Mouse (Mus musculus) NIH3T3 (cell line): ENCODE data around the gene Lemd1.

Experiments used
- DNase-seq: peaks from one replicate; pipeline ENCODE4 v3.0.0-alpha.2; 2012; ENCODE audit warnings: low read depth

Lemd1 gene

GRCm38 (mm10) chr1:132246137-132246536 is 54.9 kb downstream of the Lemd1 start:
- no peak for DNase-seq

- no peak for DNase-seq
These were observed 55.4 kb downstream of the Lemd1 start for GRCm38 (mm10) chr1:132246641-132247040.

- no peak for DNase-seq
These were observed 63.2 kb downstream of the Lemd1 start for GRCm38 (mm10) chr1:132254467-132254866.

DNA sequence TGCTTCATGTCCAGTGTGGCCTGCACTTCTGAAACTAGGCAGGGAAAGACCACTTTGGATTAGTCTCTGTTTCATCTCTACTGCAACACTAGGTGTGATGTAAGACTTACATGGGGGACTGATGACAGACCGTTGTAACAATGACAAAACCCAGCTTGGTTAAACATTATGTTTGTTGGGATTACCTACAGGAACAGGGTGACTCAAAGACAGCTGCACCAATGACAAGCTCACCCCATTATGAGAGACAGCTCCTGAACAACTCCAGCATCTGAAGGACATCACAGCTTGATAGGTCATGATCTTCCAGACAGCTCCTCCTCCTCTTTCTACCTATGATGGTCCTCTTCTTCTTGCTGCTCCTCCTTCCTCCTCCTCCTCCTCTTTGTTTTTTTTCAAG is 69.1 kb downstream of the Lemd1 start:
- DNase-seq, result no peak

GRCm38 (mm10) chr1:132261058-132261457 is 69.8 kb downstream of the Lemd1 start:
- peak; percentile 37 for DNase-seq

DNA sequence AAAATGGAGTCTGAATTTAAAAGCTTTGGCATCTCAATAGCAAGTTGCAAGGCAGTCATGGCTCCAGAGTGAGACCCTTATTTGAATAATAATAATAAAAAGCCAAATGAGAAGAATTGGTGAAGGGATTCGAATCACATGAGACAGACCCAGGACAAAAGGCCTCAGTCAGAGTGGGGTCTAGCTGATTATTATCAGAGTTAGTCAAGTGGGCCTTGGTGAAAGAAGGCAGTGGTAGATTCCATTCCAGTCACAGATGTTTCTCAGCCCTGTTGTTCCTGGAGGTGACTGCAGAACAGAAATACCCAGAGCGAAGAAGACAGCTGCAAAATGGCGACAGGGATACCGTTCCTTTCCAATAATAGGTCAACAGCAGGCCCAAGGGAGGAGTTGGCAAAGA is 72.4 kb downstream of the Lemd1 start:
- DNase-seq, result no peak

DNA sequence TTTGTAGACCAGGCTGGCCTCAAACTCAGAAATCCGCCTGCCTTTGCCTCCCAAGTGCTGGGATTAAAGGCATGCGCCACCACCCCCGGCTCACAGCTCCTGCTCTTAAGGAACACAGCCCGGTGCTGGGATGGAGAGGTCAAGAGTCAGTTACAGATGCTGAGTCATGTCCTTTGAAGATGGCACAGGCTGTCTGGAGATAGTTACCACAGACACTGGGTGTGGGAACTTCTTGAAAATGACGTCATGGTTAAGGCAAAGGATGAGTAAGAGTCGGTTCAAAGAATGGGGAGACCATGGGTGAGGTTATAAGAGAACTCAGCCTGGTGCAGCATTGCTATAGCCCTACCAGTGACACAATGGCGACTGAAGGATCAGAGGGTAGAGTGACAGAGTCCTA is 73.3 kb downstream of the Lemd1 start:
- DNase-seq, result peak; percentile 65

DNA sequence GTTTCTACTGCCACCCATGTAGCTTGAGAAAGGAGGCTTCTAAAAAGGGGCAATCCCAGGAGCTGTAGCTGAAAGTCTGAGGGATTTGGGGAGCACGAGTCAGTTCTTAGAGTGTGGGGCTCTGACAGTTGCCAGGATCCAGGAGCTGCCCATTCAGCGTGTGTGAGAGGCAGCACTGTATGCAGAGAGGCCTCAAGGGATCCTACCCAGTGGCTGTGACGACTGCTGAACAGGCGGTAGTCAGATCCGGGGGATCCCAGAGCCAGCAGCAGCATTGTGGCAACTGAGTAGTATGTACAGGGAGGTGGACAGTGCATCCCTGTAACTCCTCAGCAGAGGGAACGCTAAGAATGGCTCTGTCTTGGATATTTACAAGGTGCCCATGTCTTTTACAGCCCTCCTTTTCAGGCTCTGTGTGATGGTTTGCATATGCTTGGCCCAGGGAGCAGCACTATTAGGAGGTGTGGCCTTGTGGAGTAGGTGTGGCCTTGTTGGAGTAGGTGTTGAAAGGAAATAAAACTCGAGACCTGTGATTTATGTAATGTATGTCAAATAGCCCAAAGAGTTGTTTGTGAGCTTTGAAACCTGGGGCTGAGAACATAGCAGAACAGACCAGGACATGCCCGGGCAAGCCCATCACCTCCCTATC is 74.1 kb downstream of the Lemd1 start:
- DNase-seq, result peak; percentile 45

GRCm38 (mm10) chr1:132265936-132266335 is 74.7 kb downstream of the Lemd1 start:
- no peak for DNase-seq

- DNase-seq, result peak; percentile 57
These were observed 75.7 kb downstream of the Lemd1 start for GRCm38 (mm10) chr1:132266791-132267557.

DNA sequence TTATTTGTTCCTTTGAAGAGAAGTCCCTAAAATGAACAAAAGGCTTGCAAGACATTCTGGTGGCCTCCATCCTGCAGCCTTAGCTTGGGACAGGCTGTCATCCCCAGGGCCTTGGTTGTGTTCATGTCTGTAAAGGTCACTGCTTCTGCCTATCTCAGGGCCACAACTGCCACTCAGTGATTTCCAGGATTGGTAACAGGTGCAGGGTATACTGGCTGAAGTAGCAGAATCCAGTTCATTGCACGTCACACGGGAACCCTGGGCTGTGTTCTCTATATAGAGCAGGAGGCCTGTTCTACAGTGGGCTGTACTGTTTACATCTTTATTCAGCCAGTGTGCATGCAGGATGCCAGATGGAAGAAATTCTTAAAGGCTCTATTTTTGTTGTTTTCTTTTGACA is 76.7 kb downstream of the Lemd1 start:
- DNase-seq, result no peak

- DNase-seq, result no peak
These were observed 77.3 kb downstream of the Lemd1 start for GRCm38 (mm10) chr1:132268418-132269060.

DNA sequence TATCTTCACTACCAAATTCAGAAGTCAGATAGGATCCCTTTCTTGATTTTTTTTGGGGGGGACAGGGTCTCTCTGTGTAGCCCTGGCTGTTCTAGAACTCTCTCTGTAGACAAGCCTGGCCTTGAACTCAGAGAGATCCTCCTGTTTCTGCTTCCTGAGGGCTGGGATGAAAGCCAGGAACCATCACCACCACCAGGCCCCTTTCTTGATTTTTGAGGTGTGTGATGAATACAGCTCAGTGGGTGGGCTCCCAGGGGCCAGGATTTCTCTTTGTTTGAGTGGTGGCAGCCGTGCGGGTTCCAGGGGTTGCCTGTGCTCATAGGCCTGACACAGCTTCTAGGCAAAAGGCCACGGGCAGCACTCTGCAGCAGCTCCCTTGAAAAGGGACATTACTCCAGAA is 80.0 kb downstream of the Lemd1 start:
- DNase-seq, result no peak

DNA sequence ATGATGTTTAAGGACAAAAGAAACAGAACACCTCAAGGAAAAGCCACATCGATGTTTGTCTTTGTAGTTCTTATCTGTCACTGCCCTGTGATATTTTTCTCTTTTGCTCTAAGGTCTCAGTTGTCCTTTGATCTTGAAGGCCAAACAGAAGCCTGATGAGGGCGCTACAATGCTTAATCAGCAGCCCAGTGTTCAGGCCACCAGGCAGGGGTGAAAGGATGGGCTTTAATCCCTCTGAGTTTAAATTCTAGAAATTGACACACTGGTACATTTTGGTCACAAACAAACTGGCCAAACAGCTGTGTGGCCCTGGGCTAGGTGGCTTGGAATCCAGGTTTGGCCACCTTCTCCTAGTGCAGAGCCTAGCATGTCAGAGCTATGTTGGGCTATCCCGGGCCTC is 85.5 kb downstream of the Lemd1 start:
- no peak for DNase-seq

DNA sequence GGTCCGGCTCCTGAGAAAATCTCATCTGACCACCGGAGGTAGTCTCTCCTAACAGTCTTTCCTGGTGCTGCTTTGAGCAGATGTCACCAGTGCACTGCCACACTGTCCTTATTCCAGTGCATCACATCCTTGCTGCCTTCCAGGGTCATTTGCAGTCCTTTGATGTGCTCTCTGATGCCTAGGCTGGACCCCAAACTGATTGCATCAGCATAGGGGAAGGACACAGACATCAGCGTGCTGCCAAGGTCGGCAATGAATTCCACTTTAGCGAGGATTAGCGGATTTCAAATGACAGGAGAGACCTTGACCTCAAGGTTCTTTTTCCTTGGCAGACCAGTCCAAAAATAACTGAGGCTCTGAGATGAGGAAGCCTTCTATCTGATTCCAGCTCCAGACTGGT is 85.9 kb downstream of the Lemd1 start:
- no peak for DNase-seq

GRCm38 (mm10) chr1:132280636-132281035 is 89.4 kb downstream of the Lemd1 start:
- DNase-seq, result peak; percentile 53

DNA sequence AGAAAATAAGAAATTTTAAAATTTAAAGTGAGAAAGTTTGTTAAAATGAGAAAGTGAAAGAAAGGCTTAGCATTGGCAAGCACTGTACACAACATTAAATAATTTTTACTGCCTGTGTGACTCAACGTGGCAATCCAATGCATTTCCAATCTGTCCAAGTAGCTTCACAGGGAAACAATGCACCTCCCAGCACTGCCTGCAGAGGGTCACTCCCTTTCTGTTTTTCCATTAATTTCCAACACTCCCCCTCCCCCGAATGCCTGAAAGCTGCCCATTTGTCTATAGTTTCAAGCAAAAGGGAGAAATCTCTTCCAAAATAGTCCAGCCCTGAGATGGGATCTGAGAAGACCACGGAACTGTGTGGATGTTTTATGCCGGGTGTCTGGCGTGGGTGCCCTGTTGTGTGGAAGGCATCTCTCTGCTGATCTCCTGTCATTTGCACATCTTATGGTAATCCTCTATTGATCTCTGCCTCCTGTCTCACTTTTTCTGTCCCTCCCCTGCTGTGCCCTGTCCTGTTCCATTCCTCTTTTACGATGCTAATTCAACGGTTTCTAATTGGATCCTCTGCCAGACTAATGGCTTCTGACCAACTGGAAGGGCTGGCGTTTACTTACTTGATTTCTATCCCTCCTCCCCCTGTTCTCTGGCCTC is 90.4 kb downstream of the Lemd1 start:
- DNase-seq, result peak; percentile 57

- DNase-seq, result no peak
These were observed 90.9 kb downstream of the Lemd1 start for GRCm38 (mm10) chr1:132282177-132282536.

GRCm38 (mm10) chr1:132283018-132283417 is 91.8 kb downstream of the Lemd1 start:
- no peak for DNase-seq

DNA sequence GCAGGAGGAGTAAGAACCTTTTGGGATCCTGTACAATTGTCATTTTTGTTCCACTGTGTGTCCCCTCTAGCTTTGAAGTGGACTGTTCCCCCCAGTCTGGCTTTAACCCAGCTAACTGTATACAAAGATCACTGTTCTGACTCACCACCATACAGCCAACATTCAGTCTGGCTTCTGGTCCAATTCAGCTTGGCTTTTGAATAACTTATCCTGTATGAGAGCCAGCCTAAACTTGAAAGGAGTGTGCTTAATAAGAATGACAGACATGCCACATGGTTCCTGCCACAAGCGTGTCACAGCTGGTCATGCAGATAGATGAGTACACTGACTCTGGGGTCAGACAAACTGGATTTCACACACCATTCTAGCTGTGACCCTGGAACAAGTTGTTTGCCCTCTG is 95.5 kb downstream of the Lemd1 start:
- peak; percentile 72 for DNase-seq

DNA sequence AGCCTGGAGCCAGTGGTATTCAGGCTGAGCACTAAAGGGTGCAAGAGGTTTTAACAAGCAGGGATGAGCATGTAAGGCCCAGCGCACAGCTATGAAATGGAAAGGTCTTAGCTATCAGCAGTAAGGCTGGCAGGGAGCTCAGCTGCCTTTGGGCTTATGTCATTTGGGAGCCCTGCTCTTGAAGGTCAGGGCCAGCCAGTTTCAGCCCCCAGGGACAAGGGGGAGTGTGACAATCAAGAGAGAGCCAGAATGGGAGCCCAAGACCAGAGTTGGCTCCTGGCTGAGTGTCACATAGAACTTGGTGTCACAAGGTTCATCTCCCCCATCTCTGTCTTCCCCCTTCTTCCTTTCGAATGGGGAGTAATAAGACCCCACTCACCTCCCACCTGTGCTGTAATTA is 96.2 kb downstream of the Lemd1 start:
- DNase-seq, result peak; percentile 44

DNA sequence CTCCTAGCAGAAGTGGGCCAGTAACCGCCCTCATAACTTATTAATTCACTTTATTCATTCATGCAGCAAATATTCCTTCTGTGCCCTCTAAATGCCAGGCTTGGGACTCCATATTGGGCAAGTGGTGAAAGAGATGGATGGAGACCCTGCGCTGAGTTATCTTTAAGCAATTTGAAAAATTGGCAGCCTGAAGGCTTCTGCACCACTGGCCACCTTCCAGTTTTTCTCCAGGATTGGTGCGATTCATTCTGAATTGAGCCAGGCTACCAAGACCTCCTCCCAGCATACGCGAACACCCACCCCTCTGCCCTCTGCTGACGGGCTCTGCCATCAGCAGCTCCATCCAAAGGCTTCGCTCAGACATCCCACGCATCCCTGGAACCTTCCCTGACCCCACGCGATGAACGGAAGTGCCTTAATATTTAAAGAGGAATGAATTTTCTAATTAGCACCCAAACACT is 96.8 kb downstream of the Lemd1 start:
- DNase-seq, result peak; percentile 98

DNA sequence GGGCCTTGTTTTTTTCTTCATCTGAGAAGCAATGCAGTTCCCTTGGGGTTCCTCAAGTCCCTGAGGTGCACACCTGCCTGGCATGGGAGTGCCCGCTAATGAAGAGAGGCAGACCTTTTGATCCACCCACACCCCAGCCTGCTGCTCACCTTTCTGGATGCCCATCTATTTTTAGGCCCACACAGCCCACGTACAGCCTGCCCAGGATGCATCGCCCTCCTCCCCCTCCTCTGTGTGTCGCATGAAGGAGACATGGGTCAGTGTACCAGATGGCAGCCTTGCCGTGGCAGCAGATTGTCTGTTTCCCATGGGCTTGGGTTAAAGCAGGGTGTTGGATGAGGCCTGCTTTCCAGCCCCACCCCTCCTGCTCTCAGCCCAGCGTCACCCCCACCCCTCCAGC is 98.7 kb downstream of the Lemd1 start:
- no peak for DNase-seq
